Mouse (Mus musculus): ENCODE measurements around the gene C2cd2l.

Gene C2cd2l

DNA sequence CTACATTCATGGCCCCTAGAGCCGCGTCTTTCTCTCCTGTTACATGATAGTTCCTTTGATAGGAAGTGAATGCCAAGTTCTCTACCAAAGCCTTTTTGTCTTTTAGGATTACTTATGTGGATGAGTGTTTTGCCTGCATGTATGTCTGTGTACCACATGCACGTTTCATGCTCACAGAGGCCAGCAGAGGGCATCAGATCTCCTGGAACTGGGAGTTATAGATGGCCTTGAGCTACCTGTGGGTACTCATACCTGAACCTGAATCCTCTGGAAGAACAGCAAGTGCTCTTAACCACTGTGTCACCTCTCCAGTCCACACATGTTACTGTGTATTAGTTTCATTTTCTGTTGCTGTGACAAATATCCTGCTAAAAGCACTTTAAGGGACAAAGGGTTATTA lies 27.6 kb downstream of the C2cd2l start:
- peaks cover 18% of the 10 kb centered on the region for H3K27me3 ChIP-seq (ENCODE audit: insufficient read depth, low read length)
- no peak overlapping the region for H3K4me3 ChIP-seq (replicated peaks; ENCODE audit: low read length)
- H3K4me1 ChIP-seq (replicated peaks; ENCODE audit: low read depth, low read length): peaks cover 16% of the 10 kb centered on the region
- TF ChIP-seq POU5F1 (IDR thresholded peaks at IDR 0.05; ENCODE audit: borderline replicate concordance, low read length): no peak
- peak; percentile 35; the same call in 1 of the 2 replicates for TF ChIP-seq CTCF (conservative IDR thresholded peaks at IDR 0.05; ENCODE audit: low read length)
- no peak for TF ChIP-seq NANOG (IDR thresholded peaks at IDR 0.05; ENCODE audit: borderline replicate concordance, low read length)
- H3K36me3 ChIP-seq (ENCODE audit: insufficient read depth, low read length): peaks cover 67% of the 10 kb centered on the region
- no peaks in the 10 kb centered on the region for H3K9me3 ChIP-seq (ENCODE audit: low read length)

GRCm38 (mm10) chr9:44288959-44289291 lies 31.2 kb downstream of the C2cd2l start:
- Histone ChIP-seq H3K36me3 (ENCODE audit: insufficient read depth, low read length) (peaks cover 33% of the 10 kb centered on the region), H3K4me1 (replicated peaks; ENCODE audit: low read depth, low read length) (peaks cover 27% of the 10 kb centered on the region), H3K27me3 (ENCODE audit: insufficient read depth, low read length) (peaks cover 45% of the 10 kb centered on the region), H3K4me3 (replicated peaks; ENCODE audit: low read length) (no peak overlapping the region), H3K9me3 (ENCODE audit: low read length) (no peaks in the 10 kb centered on the region)
- TF ChIP-seq POU5F1 (IDR thresholded peaks at IDR 0.05; ENCODE audit: borderline replicate concordance, low read length): no peak
- TF ChIP-seq NANOG (IDR thresholded peaks at IDR 0.05; ENCODE audit: borderline replicate concordance, low read length): no peak

GRCm38 (mm10) chr9:44288076-44288958 lies 31.8 kb downstream of the C2cd2l start, which contains the start of gene Abcg4:
TSS of gene Abcg4 (minus strand) at chr9:44288615.
- Histone ChIP-seq H3K27me3 (ENCODE audit: insufficient read depth, low read length) (peaks cover 49% of the 10 kb centered on the region), H3K36me3 (ENCODE audit: insufficient read depth, low read length) (peaks cover 27% of the 10 kb centered on the region), H3K9me3 (ENCODE audit: low read length) (no peaks in the 10 kb centered on the region), H3K4me3 (replicated peaks; ENCODE audit: low read length) (peak within 1 kb of the TSS; percentile 78), H3K4me1 (replicated peaks; ENCODE audit: low read depth, low read length) (peaks cover 27% of the 10 kb centered on the region)
- TF ChIP-seq CTCF (conservative IDR thresholded peaks at IDR 0.05; ENCODE audit: low read length): no peak
- TF ChIP-seq POU5F1 (IDR thresholded peaks at IDR 0.05; ENCODE audit: borderline replicate concordance, low read length): no peak
- TF ChIP-seq NANOG (IDR thresholded peaks at IDR 0.05; ENCODE audit: borderline replicate concordance, low read length): no peak

DNA sequence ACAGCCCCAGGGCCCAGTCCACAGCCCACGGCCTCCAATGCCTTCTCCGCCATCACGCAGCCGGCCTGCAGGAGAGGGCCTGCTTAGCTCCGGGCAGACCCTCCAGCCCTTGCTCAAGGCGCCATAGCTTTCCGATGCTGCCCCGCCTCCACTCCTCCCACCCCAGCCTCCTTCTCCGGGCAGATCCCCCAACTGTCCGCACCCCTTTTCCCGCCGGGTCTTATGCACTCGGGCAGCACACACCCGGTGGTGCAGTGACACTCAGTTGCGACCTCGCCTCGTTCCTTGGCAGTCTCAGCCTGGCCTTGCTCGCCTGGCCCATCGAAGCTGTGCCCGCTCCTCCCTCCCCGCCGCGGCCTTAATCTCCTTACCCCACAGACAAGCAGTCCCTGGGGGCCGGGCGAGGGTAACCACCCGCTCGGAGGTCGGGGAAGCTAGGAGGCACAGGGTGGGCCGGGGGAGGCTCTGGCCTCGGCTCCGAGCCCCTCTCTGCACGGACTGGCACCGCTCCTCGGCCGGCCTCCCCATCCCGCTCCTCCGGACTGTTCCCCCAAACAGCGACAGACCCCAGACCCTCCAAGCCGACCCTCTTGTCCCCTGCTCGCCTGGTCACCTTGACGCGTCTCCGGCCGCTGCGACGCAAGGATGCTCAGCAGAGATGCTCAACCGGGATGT lies 32.5 kb downstream of the C2cd2l start:
- Histone ChIP-seq H3K27me3 (ENCODE audit: insufficient read depth, low read length) (peaks cover 49% of the 10 kb centered on the region), H3K4me1 (replicated peaks; ENCODE audit: low read depth, low read length) (peaks cover 27% of the 10 kb centered on the region), H3K9me3 (ENCODE audit: low read length) (no peaks in the 10 kb centered on the region), H3K4me3 (replicated peaks; ENCODE audit: low read length) (peak overlapping the region; percentile 78), H3K36me3 (ENCODE audit: insufficient read depth, low read length) (peaks cover 19% of the 10 kb centered on the region)
- TF ChIP-seq NANOG (IDR thresholded peaks at IDR 0.05; ENCODE audit: borderline replicate concordance, low read length): no peak
- TF ChIP-seq CTCF (conservative IDR thresholded peaks at IDR 0.05; ENCODE audit: low read length): no peak
- no peak for TF ChIP-seq POU5F1 (IDR thresholded peaks at IDR 0.05; ENCODE audit: borderline replicate concordance, low read length)

GRCm38 (mm10) chr9:44287003-44287400 lies 33.1 kb downstream of the C2cd2l start:
- peaks cover 27% of the 10 kb centered on the region for H3K4me1 ChIP-seq (replicated peaks; ENCODE audit: low read depth, low read length)
- no peak for TF ChIP-seq CTCF (conservative IDR thresholded peaks at IDR 0.05; ENCODE audit: low read length)
- no peak for TF ChIP-seq NANOG (IDR thresholded peaks at IDR 0.05; ENCODE audit: borderline replicate concordance, low read length)
- TF ChIP-seq POU5F1 (IDR thresholded peaks at IDR 0.05; ENCODE audit: borderline replicate concordance, low read length): no peak
- H3K4me3 ChIP-seq (replicated peaks; ENCODE audit: low read length): peak overlapping the region; percentile 78
- peaks cover 49% of the 10 kb centered on the region for H3K27me3 ChIP-seq (ENCODE audit: insufficient read depth, low read length)
- H3K36me3 ChIP-seq (ENCODE audit: insufficient read depth, low read length): peaks cover 14% of the 10 kb centered on the region
- H3K9me3 ChIP-seq (ENCODE audit: low read length): no peaks in the 10 kb centered on the region

DNA sequence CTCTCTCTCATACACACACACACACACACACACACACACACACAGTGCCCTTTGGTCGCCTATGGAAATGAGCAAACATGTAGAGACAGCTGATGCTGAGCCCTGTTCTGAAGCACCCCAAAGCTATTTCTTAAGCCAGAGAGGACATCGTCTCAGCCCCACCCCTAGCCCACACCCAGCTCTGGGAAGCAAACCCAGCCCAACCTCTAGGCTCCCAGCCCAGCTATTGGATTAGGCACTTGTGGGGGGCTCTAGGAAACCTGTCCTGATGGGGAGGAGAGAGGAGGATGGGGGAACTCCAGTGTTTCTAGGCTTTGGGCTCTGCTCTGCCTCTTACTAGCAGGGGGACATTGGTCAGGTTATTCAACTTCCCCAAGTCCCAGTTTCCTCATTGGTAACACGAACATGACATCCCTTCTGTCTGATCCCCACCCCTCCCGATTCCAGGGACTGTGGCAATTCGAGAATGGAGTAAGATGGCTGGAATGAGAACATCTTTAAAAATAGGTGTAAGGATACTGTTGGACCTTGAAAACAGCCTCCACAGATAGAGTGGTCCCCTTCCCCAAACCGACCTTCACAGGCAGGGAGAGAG lies 33.7 kb downstream of the C2cd2l start:
- no peaks in the 10 kb centered on the region for H3K9me3 ChIP-seq (ENCODE audit: low read length)
- H3K36me3 ChIP-seq (ENCODE audit: insufficient read depth, low read length): peaks cover 8% of the 10 kb centered on the region
- peaks cover 31% of the 10 kb centered on the region for H3K4me1 ChIP-seq (replicated peaks; ENCODE audit: low read depth, low read length)
- H3K27me3 ChIP-seq (ENCODE audit: insufficient read depth, low read length): peaks cover 55% of the 10 kb centered on the region
- no peak for TF ChIP-seq POU5F1 (IDR thresholded peaks at IDR 0.05; ENCODE audit: borderline replicate concordance, low read length)
- TF ChIP-seq CTCF (conservative IDR thresholded peaks at IDR 0.05; ENCODE audit: low read length): no peak
- TF ChIP-seq NANOG (IDR thresholded peaks at IDR 0.05; ENCODE audit: borderline replicate concordance, low read length): no peak
- H3K4me3 ChIP-seq (replicated peaks; ENCODE audit: low read length): no peak overlapping the region

GRCm38 (mm10) chr9:44283183-44283582 lies 36.9 kb downstream of the C2cd2l start:
- Histone ChIP-seq H3K27me3 (ENCODE audit: insufficient read depth, low read length) (peaks cover 45% of the 10 kb centered on the region), H3K9me3 (ENCODE audit: low read length) (no peaks in the 10 kb centered on the region), H3K36me3 (ENCODE audit: insufficient read depth, low read length) (no peaks in the 10 kb centered on the region), H3K4me1 (replicated peaks; ENCODE audit: low read depth, low read length) (peaks cover 33% of the 10 kb centered on the region), H3K4me3 (replicated peaks; ENCODE audit: low read length) (no peak overlapping the region)
- no peak for TF ChIP-seq POU5F1 (IDR thresholded peaks at IDR 0.05; ENCODE audit: borderline replicate concordance, low read length)
- no peak for TF ChIP-seq NANOG (IDR thresholded peaks at IDR 0.05; ENCODE audit: borderline replicate concordance, low read length)
- no peak for TF ChIP-seq CTCF (conservative IDR thresholded peaks at IDR 0.05; ENCODE audit: low read length)

GRCm38 (mm10) chr9:44269973-44270372 lies 50.1 kb downstream of the C2cd2l start:
- H3K4me3 ChIP-seq (replicated peaks; ENCODE audit: low read length): no peak overlapping the region
- H3K9me3 ChIP-seq (ENCODE audit: low read length): 0 out of 2 replicates have a peak, but pooled peaks cover 4% of the 10 kb centered on the region
- no peak for TF ChIP-seq NANOG (IDR thresholded peaks at IDR 0.05; ENCODE audit: borderline replicate concordance, low read length)
- TF ChIP-seq CTCF (conservative IDR thresholded peaks at IDR 0.05; ENCODE audit: low read length): no peak
- no peak for TF ChIP-seq POU5F1 (IDR thresholded peaks at IDR 0.05; ENCODE audit: borderline replicate concordance, low read length)
- no peaks in the 10 kb centered on the region for H3K36me3 ChIP-seq (ENCODE audit: insufficient read depth, low read length)
- peaks cover 32% of the 10 kb centered on the region for H3K27me3 ChIP-seq (ENCODE audit: insufficient read depth, low read length)
- peaks cover 13% of the 10 kb centered on the region for H3K4me1 ChIP-seq (replicated peaks; ENCODE audit: low read depth, low read length)
